Mouse (Mus musculus) megakaryocyte, embryonic 14.5 days (primary cell): ENCODE data around the gene Ano3.

ENCODE experiments used
- FLI1 ChIP-seq: IDR thresholded peaks from 2 replicates; pipeline ENCODE4 v1.6.1; 2012; ENCODE audit warnings: low read length, inconsistent platforms, mixed read lengths
- GATA1 ChIP-seq: IDR thresholded peaks from 3 replicates; pipeline ENCODE4 v1.6.1; 2012; ENCODE audit warnings: mixed read lengths, low read length, inconsistent platforms, borderline replicate concordance

- TF ChIP-seq GATA1 (no peak), FLI1 (no peak)
Observed at GRCm38 (mm10) chr2:110671071-110671624, 279.6 kb downstream of the Ano3 start.
